Mouse (Mus musculus) cerebellum, adult 2 months (tissue): ENCODE results near the gene Zc3h14.
A peak's percentile ranks its signal among the peaks of the same experiment; 100 is the strongest.

Experiments
- CTCF ChIP-seq: fragments of 200-500 bp; IDR thresholded peaks from 2 replicates; pipeline ENCODE4 v1.5.1; 2011; ENCODE audit warnings: low read depth, mild to moderate bottlenecking, control low read depth, low read length, moderate library complexity, borderline replicate concordance; ENCODE audit not compliant: insufficient read depth
- POLR2A ChIP-seq: fragments of 200-500 bp; IDR thresholded peaks from 2 replicates; pipeline ENCODE4 v1.6.1; 2011; ENCODE audit warnings: low read length, control low read depth, borderline replicate concordance; ENCODE audit not compliant: insufficient read depth

DNA sequence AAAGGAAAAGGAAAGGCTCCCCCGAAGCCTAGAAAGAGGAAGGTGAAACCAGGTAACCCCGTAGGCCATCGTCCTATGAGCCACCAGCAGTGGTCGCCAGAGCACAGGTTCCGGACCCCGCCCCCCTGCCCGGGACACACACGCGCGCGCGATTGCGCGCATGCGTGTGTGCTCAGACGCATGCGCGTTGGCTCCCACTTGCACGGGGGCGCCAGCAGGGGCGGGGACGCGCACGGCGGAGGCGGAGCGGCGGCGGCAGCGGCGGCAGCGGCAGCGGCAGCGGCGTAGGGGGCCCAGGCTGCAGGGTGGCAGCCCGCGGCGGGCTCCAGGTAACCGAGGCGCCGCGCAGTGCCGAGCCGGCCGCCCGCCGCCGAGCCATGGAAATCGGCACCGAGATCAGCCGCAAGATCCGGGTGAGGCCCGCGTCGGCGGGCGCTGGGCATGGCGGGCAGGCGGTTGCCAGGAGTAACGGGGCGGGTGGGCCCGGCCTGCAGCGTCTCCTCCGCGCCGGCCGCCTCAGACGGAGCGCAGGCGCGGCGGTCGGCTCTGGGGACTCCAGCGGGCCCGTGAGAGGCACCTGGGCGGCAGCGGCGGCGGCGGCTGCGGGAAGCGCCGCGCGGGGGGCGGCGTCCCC is at the start of gene Zc3h14:
- TF ChIP-seq CTCF (peak; percentile 67; the same call in 1 of the 2 replicates), POLR2A (0 out of 2 replicates have a peak, but pooled peaks have one; percentile 35)
